Mouse (Mus musculus) G1E (cell line): ENCODE data around the gene Lrrc37a. TPM values are rescaled to one million over a fixed set of nuclear protein-coding genes. Genes with fewer than 3 reads are reported as not detected.
"Not testable (repeated sequence)": the region's sequence is repeated elsewhere in the genome, so short reads cannot be mapped to it uniquely, and the experiment has no call there.

ENCODE experiments used
- ATAC-seq: 2 replicates; pipeline ENCODE4 v1.8.0; 2016; ENCODE audit warnings: mild to moderate bottlenecking; ENCODE audit not compliant: insufficient number of reproducible peaks, poor library complexity, low FRiP score, severe bottlenecking; ENCODE audit errors: extremely low read depth
- DNase-seq: peaks from one replicate; pipeline ENCODE4 v3.0.0; 2012; ENCODE audit warnings: low spot score
- H3K27me3 ChIP-seq: 2 replicates; pipeline ENCODE4 v1.6.1; 2012; ENCODE audit warnings: mild to moderate bottlenecking, low read length, inconsistent platforms; ENCODE audit not compliant: insufficient read depth
- H3K36me3 ChIP-seq: replicated peaks from 2 replicates; pipeline ENCODE3; 2012; ENCODE audit warnings: mild to moderate bottlenecking, inconsistent platforms
- H3K4me1 ChIP-seq: 2 replicates; pipeline ENCODE4 v1.6.1; 2012; ENCODE audit warnings: low read depth, low read length, inconsistent platforms, mixed read lengths; ENCODE audit not compliant: insufficient read depth
- H3K4me3 ChIP-seq: 2 replicates; pipeline ENCODE4 v1.5.1; 2012; ENCODE audit warnings: low read depth, mild to moderate bottlenecking, inconsistent platforms, low read length, moderate library complexity, mixed read lengths
- H3K9me3 ChIP-seq: replicated peaks from 2 replicates; pipeline ENCODE4 v1.6.1; 2012; ENCODE audit warnings: inconsistent platforms
- CTCF ChIP-seq: IDR thresholded peaks from 2 replicates; pipeline ENCODE4 v1.5.1; 2012; ENCODE audit warnings: low read depth, low read length, inconsistent platforms, mixed read lengths
- GATA1 ChIP-seq: IDR thresholded peaks from 2 replicates; pipeline ENCODE4 v1.6.1; 2012; ENCODE audit warnings: borderline replicate concordance, low read length, inconsistent platforms, mixed read lengths
- GATA2 ChIP-seq: IDR thresholded peaks from 2 replicates; pipeline ENCODE4 v1.6.1; 2012; ENCODE audit warnings: low read depth, low read length, inconsistent platforms, borderline replicate concordance
- POLR2AphosphoS5 ChIP-seq: IDR thresholded peaks from 2 replicates; pipeline ENCODE4 v1.6.1; 2012; ENCODE audit warnings: low read depth, low read length, inconsistent platforms; ENCODE audit not compliant: insufficient replicate concordance
- TAL1 ChIP-seq: conservative IDR thresholded peaks from 2 replicates; pipeline ENCODE4 v1.6.1; 2012; ENCODE audit warnings: low read depth, low read length, inconsistent platforms, mixed read lengths
- polyA plus RNA-seq: library from polyadenylated mRNA; stranded (reverse); fragments of >175 nt; gene quantifications from 2 replicates; pipeline ENCODE4 v1.2.3, GENCODE M21; 2012
- total RNA-seq, 2 experiments: library from RNA; stranded (forward) in 1 of 2; stranded (reverse) in 1 of 2; fragments of 200-1000 nt in 1 of 2; fragments of >200 nt in 1 of 2; fragmentation: Nextera tagmentation in 1 of 2; gene quantifications; 2 replicates each; pipeline ENCODE4 v1.2.3; 2014 to 2017

The Lrrc37a gene
- total RNA-seq (2014; fragmentation: Nextera tagmentation) (not detected in 2 replicates), total RNA-seq (2017) (0.06 and 0.16 TPM in 2 replicates), polyA plus RNA-seq (not detected in 2 replicates)

- Histone ChIP-seq H3K4me3 (no peak within 1 kb of the TSS), H3K4me1 (no peaks in the 10 kb centered on the region), H3K27me3 (peaks cover 10% of the 10 kb centered on the region; the same call in 1 of the 2 replicates), H3K36me3 (no peaks in the 10 kb centered on the region), H3K9me3 (no peaks in the 10 kb centered on the region)
- no peak for DNase-seq
- ATAC-seq = no peak
- TF ChIP-seq POLR2AphosphoS5 (no peak), GATA1 (no peak), TAL1 (no peak), CTCF (no peak), GATA2 (no peak)
Measured at GRCm38 (mm10) chr11:103504497-103504896, at the start of gene Lrrc37a. Gene Lrrc37a (minus strand): TSS chr11:103504597.

- DNase-seq, ATAC-seq, H3K4me1 ChIP-seq, H3K36me3 ChIP-seq, H3K27me3 ChIP-seq, H3K9me3 ChIP-seq, H3K4me3 ChIP-seq: not testable (repeated sequence)
Measured at GRCm38 (mm10) chr11:103534973-103535372, 30.6 kb upstream of the Lrrc37a start.

- TF ChIP-seq GATA2 = no peak
- TF ChIP-seq TAL1 = no peak
- no peak for TF ChIP-seq POLR2AphosphoS5
- no peak for TF ChIP-seq CTCF
- no peak for TF ChIP-seq GATA1
Measured at GRCm38 (mm10) chr11:103512111-103512510, 7.7 kb upstream of the Lrrc37a start.

GRCm38 (mm10) chr11:103464443-103464842 is 40.0 kb downstream of the Lrrc37a start:
- Histone ChIP-seq H3K4me1 (no peaks in the 10 kb centered on the region), H3K9me3 (peaks cover 2% of the 10 kb centered on the region; the same call in 1 of the 2 replicates), H3K4me3 (no peak overlapping the region), H3K36me3 (no peaks in the 10 kb centered on the region), H3K27me3 (peaks cover 3% of the 10 kb centered on the region; the same call in 1 of the 2 replicates)
- DNase-seq (no peak), ATAC-seq (no peak)
- TF ChIP-seq POLR2AphosphoS5 = no peak
- peak; percentile 8; the same call in 1 of the 2 replicates for TF ChIP-seq CTCF
- TF ChIP-seq GATA1 = no peak

More at GRCm38 (mm10) chr11:103512111-103512510, 7.7 kb upstream of the Lrrc37a start:
- no peaks in the 10 kb centered on the region for H3K27me3 ChIP-seq
- no peak for DNase-seq
- no peaks in the 10 kb centered on the region for H3K36me3 ChIP-seq
- no peaks in the 10 kb centered on the region for H3K4me1 ChIP-seq
- no peak overlapping the region for H3K4me3 ChIP-seq
- no peak for ATAC-seq
- no peaks in the 10 kb centered on the region for H3K9me3 ChIP-seq

- not testable (repeated sequence) for DNase-seq, H3K4me1 ChIP-seq, H3K4me3 ChIP-seq, H3K9me3 ChIP-seq, H3K36me3 ChIP-seq, H3K27me3 ChIP-seq, ATAC-seq
Measured at GRCm38 (mm10) chr11:103451105-103451504, 53.3 kb downstream of the Lrrc37a start.

- H3K4me1 ChIP-seq, H3K36me3 ChIP-seq, H3K27me3 ChIP-seq, ATAC-seq, H3K4me3 ChIP-seq, DNase-seq, H3K9me3 ChIP-seq: not testable (repeated sequence)
Measured at GRCm38 (mm10) chr11:103449721-103450120, 54.7 kb downstream of the Lrrc37a start.

GRCm38 (mm10) chr11:103443678-103444077 is 60.7 kb downstream of the Lrrc37a start:
- Histone ChIP-seq H3K9me3 (no peaks in the 10 kb centered on the region), H3K36me3 (no peaks in the 10 kb centered on the region), H3K27me3 (peaks cover 28% of the 10 kb centered on the region), H3K4me3 (no peak overlapping the region), H3K4me1 (no peaks in the 10 kb centered on the region)
- ATAC-seq = no peak
- TF ChIP-seq POLR2AphosphoS5 (no peak), GATA2 (no peak), TAL1 (no peak), CTCF (no peak), GATA1 (no peak)
- DNase-seq = no peak
